Comparison of ENCODE assay signal across 22 mouse cellular contexts in genomic region chr7:15914751-15915150, GRCm38 (mm10). TPM values are rescaled to one million over a fixed set of nuclear protein-coding genes. Genes with fewer than 3 reads are reported as not detected.
DNase-seq lines count a peak whose midpoint lies in the region; ATAC-seq and TF ChIP-seq lines count a peak whose summit lies in the region.
"Had no signal": no experiment of that assay in that cellular context is flagged by ENCODE, and none has a peak within 500 bp of the region (broad histone marks: within the 10 kb centered on the region; RNA-seq: fewer than 3 reads in every experiment).

No protein-coding gene starts in this region.

- H3K4me2 ChIP-seq in midbrain, embryonic 11.5 days: no peak overlapping the region
- H3K4me2 ChIP-seq in midbrain, postnatal 0 days (ENCODE audit: low read depth, low read length, poor library complexity, severe bottlenecking): no peak overlapping the region
- no peak overlapping the region for H3K4me2 ChIP-seq in myocyte (ENCODE audit: low read depth)
- H3K4me2 ChIP-seq in kidney, embryonic 15.5 days: no peak overlapping the region
- H3K4me2 ChIP-seq: embryonic facial prominence, embryonic 12.5 days; forebrain, embryonic 12.5 days had no signal

- TF ChIP-seq CTCF in midbrain, postnatal 0 days (IDR thresholded peaks at IDR 0.05): no peak

- peak; percentile 71 for DNase-seq in midbrain, embryonic 11.5 days (ENCODE audit: low spot score, missing footprints)
- no peak for DNase-seq in midbrain, postnatal 0 days (ENCODE audit: low spot score)
- peak; percentile 23 for DNase-seq in Muller cell, postnatal 12 days (ENCODE audit: inconsistent ontology term)
- no peak for DNase-seq in kidney, adult 9 months
- DNase-seq: adrenal gland, postnatal 25 days; cerebellum, adult 11 months; cerebellum, adult 9-11 months had no signal

- H3K9ac ChIP-seq in midbrain, embryonic 11.5 days (ENCODE audit: low read length): no peak overlapping the region
- no peak overlapping the region for H3K9ac ChIP-seq in midbrain, postnatal 0 days (replicated peaks; ENCODE audit: low read length, poor library complexity, severe bottlenecking)
- H3K9ac ChIP-seq in kidney, embryonic 15.5 days: no peak overlapping the region
- H3K9ac ChIP-seq: embryonic facial prominence, embryonic 12.5 days; forebrain, embryonic 12.5 days had no signal

- peaks cover 10% of the 10 kb centered on the region for H3K36me3 ChIP-seq in midbrain, embryonic 11.5 days (ENCODE audit: control insufficient read depth, insufficient read depth, low read length)
- peaks cover 16% of the 10 kb centered on the region for H3K36me3 ChIP-seq in midbrain, postnatal 0 days (ENCODE audit: insufficient read depth, low read length)
- H3K36me3 ChIP-seq in myocyte (ENCODE audit: control insufficient read depth, insufficient read depth): peaks cover 16% of the 10 kb centered on the region
- peaks cover 32% of the 10 kb centered on the region for H3K36me3 ChIP-seq in kidney, embryonic 15.5 days

- ATAC-seq in midbrain, embryonic 11.5 days (ENCODE audit: low FRiP score): no peak
- ATAC-seq in midbrain, postnatal 0 days (ENCODE audit: low FRiP score): no peak
- no peak for ATAC-seq in kidney, embryonic 15.5 days (replicated peaks; ENCODE audit: low FRiP score)
- ATAC-seq: forebrain, embryonic 14.5 days; forebrain, embryonic 16.5 days had no signal

- 90% methylated on average over 2 of the region's 2 CpGs for WGBS in midbrain, embryonic 11.5 days
- 93% methylated on average over 2 of the region's 2 CpGs for WGBS in midbrain, postnatal 0 days
- WGBS in kidney, embryonic 15.5 days: 86% methylated on average over 2 of the region's 2 CpGs

- no peak overlapping the region for H3K27ac ChIP-seq in midbrain, embryonic 11.5 days (ENCODE audit: low read depth, low read length)
- no peak overlapping the region for H3K27ac ChIP-seq in midbrain, postnatal 0 days (ENCODE audit: low read depth, low read length)
- H3K27ac ChIP-seq in kidney, embryonic 15.5 days: no peak overlapping the region
- H3K27ac ChIP-seq: embryonic facial prominence, embryonic 10.5 days; embryonic facial prominence, embryonic 12.5 days; forebrain, embryonic 10.5 days; forebrain, embryonic 12.5 days had no signal

- no peaks in the 10 kb centered on the region for H3K27me3 ChIP-seq in midbrain, embryonic 11.5 days (ENCODE audit: control insufficient read depth, insufficient read depth, low read length)
- H3K27me3 ChIP-seq in midbrain, postnatal 0 days (ENCODE audit: insufficient read depth, low read length): no peaks in the 10 kb centered on the region
- no peaks in the 10 kb centered on the region for H3K27me3 ChIP-seq in myocyte (ENCODE audit: control insufficient read depth, insufficient read depth, insufficient read length)
- no peaks in the 10 kb centered on the region for H3K27me3 ChIP-seq in kidney, embryonic 15.5 days
- H3K27me3 ChIP-seq: embryonic facial prominence, embryonic 12.5 days; forebrain, embryonic 12.5 days had no signal

- no peaks in the 10 kb centered on the region for H3K9me3 ChIP-seq in midbrain, embryonic 11.5 days (ENCODE audit: control insufficient read depth, low read length)
- no peaks in the 10 kb centered on the region for H3K9me3 ChIP-seq in midbrain, postnatal 0 days (ENCODE audit: low read length)
- no peaks in the 10 kb centered on the region for H3K9me3 ChIP-seq in kidney, embryonic 15.5 days (replicated peaks)
- H3K9me3 ChIP-seq: embryonic facial prominence, embryonic 10.5 days; embryonic facial prominence, embryonic 12.5 days; forebrain, embryonic 12.5 days; G1E had no signal

- H3K4me1 ChIP-seq in midbrain, embryonic 11.5 days (ENCODE audit: control insufficient read depth, insufficient read depth, low read length): no peaks in the 10 kb centered on the region
- H3K4me1 ChIP-seq in midbrain, postnatal 0 days (ENCODE audit: insufficient read depth, low read length): no peaks in the 10 kb centered on the region
- peaks cover 2% of the 10 kb centered on the region; the same call in 1 of the 2 replicates for H3K4me1 ChIP-seq in kidney, embryonic 15.5 days
- H3K4me1 ChIP-seq: embryonic facial prominence, embryonic 12.5 days had no signal

- peaks cover under 1% of the 10 kb centered on the region for H3K79me2 ChIP-seq in myocyte (ENCODE audit: control insufficient read depth, insufficient read depth)

- no peak overlapping the region for H3ac ChIP-seq in myocyte (ENCODE audit: control insufficient read depth, insufficient read length)

- TF ChIP-seq POLR2A in myocyte (IDR thresholded peaks at IDR 0.05; ENCODE audit: insufficient read length, low read depth): no peak

- no peak overlapping the region for H3K4me3 ChIP-seq in midbrain, embryonic 11.5 days (ENCODE audit: low read depth, low read length)
- H3K4me3 ChIP-seq in midbrain, postnatal 0 days (ENCODE audit: low read depth, low read length): no peak overlapping the region
- H3K4me3 ChIP-seq in myocyte: no peak overlapping the region
- H3K4me3 ChIP-seq in kidney, embryonic 15.5 days (replicated peaks): no peak overlapping the region
- H3K4me3 ChIP-seq: embryonic facial prominence, embryonic 10.5 days; embryonic facial prominence, embryonic 12.5 days; erythroblast, embryonic 14.5 days; forebrain, embryonic 10.5 days; forebrain, embryonic 12.5 days had no signal

TF ChIP-seq in myocyte, 11 proteins besides CTCF, POLR2A, EP300 and RAD21:
- TF ChIP-seq TCF12 (IDR thresholded peaks at IDR 0.05; ENCODE audit: insufficient read depth, poor library complexity, severe bottlenecking) (no peak), POLR2AphosphoS2 (IDR thresholded peaks at IDR 0.05; ENCODE audit: insufficient read length, low read depth) (peak; percentile 25), SRF (IDR thresholded peaks at IDR 0.05; ENCODE audit: control insufficient read depth, insufficient read length, low read depth) (no peak)

RNA-seq across cellular contexts. Expression of gene Selenow, which starts 7.5 kb away (rescaled TPM):
- 1,003 and 1,028 TPM in 2 replicates for polyA plus RNA-seq in midbrain, embryonic 11.5 days (2014; fragmentation: Nextera tagmentation; extraction: Ambion mirVana)
- total RNA-seq in midbrain, postnatal 0 days (2014; rRNA removed): 718 and 730 TPM in 2 replicates
- polyA plus RNA-seq in midbrain, postnatal 0 days (2015; fragmentation: Nextera tagmentation; extraction: Ambion mirVana): 2,106 and 2,315 TPM in 2 replicates
- 507 TPM for polyA plus RNA-seq in myocyte (2012; fragmentation: generic; extraction: Trizol)
- polyA plus RNA-seq in kidney, embryonic 15.5 days (2015; fragmentation: Nextera tagmentation; extraction: Ambion mirVana): 745 and 748 TPM in 2 replicates

RNA-seq across cellular contexts. Expression of gene Nop53, which starts 31.1 kb away (rescaled TPM):
- polyA plus RNA-seq in midbrain, embryonic 11.5 days (2014; fragmentation: Nextera tagmentation; extraction: Ambion mirVana): 186 and 187 TPM in 2 replicates
- 82.8 and 104 TPM in 2 replicates for total RNA-seq in midbrain, postnatal 0 days (2014; rRNA removed)
- 128 and 143 TPM in 2 replicates for polyA plus RNA-seq in midbrain, postnatal 0 days (2015; fragmentation: Nextera tagmentation; extraction: Ambion mirVana)
- 270 TPM for polyA plus RNA-seq in myocyte (2012; fragmentation: generic; extraction: Trizol)
- 194 and 195 TPM in 2 replicates for polyA plus RNA-seq in kidney, embryonic 15.5 days (2015; fragmentation: Nextera tagmentation; extraction: Ambion mirVana)

RNA-seq across cellular contexts. Expression of gene Crxos, which starts 32.3 kb away (rescaled TPM):
- polyA plus RNA-seq in midbrain, embryonic 11.5 days (2014; fragmentation: Nextera tagmentation; extraction: Ambion mirVana): 0.08 and 0.36 TPM in 2 replicates
- not detected in 2 replicates for total RNA-seq in midbrain, postnatal 0 days (2014; rRNA removed)
- not detected in 2 replicates for polyA plus RNA-seq in midbrain, postnatal 0 days (2015; fragmentation: Nextera tagmentation; extraction: Ambion mirVana)
- polyA plus RNA-seq in myocyte (2012; fragmentation: generic; extraction: Trizol): not detected
- polyA plus RNA-seq in kidney, embryonic 15.5 days (2015; fragmentation: Nextera tagmentation; extraction: Ambion mirVana): not detected in 2 replicates
- total RNA-seq: adrenal gland, adult 2 months; adrenal gland, postnatal 25 days had no signal
- polyA plus RNA-seq: C2C12; embryonic facial prominence, embryonic 10.5 days; embryonic facial prominence, embryonic 12.5 days; embryonic facial prominence, embryonic 14.5 days; forebrain, embryonic 10.5 days; forebrain, embryonic 12.5 days; forebrain, embryonic 14.5 days; forebrain, embryonic 16.5 days; G1E had no signal

RNA-seq across cellular contexts. Expression of gene Crx, which starts 35.0 kb away (rescaled TPM):
- polyA plus RNA-seq in midbrain, embryonic 11.5 days (2014; fragmentation: Nextera tagmentation; extraction: Ambion mirVana): 0.20 and 0.51 TPM in 2 replicates
- 0.24 TPM in 1 of 2 replicates, not detected in the other for total RNA-seq in midbrain, postnatal 0 days (2014; rRNA removed)
- 0.22 TPM in 1 of 2 replicates, not detected in the other for polyA plus RNA-seq in midbrain, postnatal 0 days (2015; fragmentation: Nextera tagmentation; extraction: Ambion mirVana)
- polyA plus RNA-seq in myocyte (2012; fragmentation: generic; extraction: Trizol): not detected
- polyA plus RNA-seq in kidney, embryonic 15.5 days (2015; fragmentation: Nextera tagmentation; extraction: Ambion mirVana): not detected in 2 replicates
- total RNA-seq: adrenal gland, adult 2 months; adrenal gland, postnatal 10 days; adrenal gland, postnatal 25 days; adrenal gland, postnatal 4 days had no signal
- polyA plus RNA-seq: adrenal gland, adult 2 months; C2C12; embryonic facial prominence, embryonic 12.5 days; embryonic facial prominence, embryonic 14.5 days; erythroblast, embryonic 14.5 days; forebrain, embryonic 12.5 days; forebrain, embryonic 16.5 days; G1E had no signal

RNA-seq across cellular contexts. Expression of gene Ehd2, which starts 52.6 kb away (rescaled TPM):
- polyA plus RNA-seq in midbrain, embryonic 11.5 days (2014; fragmentation: Nextera tagmentation; extraction: Ambion mirVana): 8.9 and 10.9 TPM in 2 replicates
- total RNA-seq in midbrain, postnatal 0 days (2014; rRNA removed): 5.6 and 5.9 TPM in 2 replicates
- polyA plus RNA-seq in midbrain, postnatal 0 days (2015; fragmentation: Nextera tagmentation; extraction: Ambion mirVana): 3.9 and 4.3 TPM in 2 replicates
- 104 TPM for polyA plus RNA-seq in myocyte (2012; fragmentation: generic; extraction: Trizol)
- polyA plus RNA-seq in kidney, embryonic 15.5 days (2015; fragmentation: Nextera tagmentation; extraction: Ambion mirVana): 39.4 and 39.5 TPM in 2 replicates

Comparison
In these comparisons a context has a peak if more than half of its experiments do, and no peak if none do; other contexts are left out.
1. DNase-seq: peak in midbrain, embryonic 11.5 days (single experiment) and Muller cell, postnatal 12 days (single experiment); none in midbrain, postnatal 0 days (single experiment) and kidney, adult 9 months (single experiment).